Mouse (Mus musculus) heart, postnatal 4 days (tissue): ENCODE results near the gene Zfpl1. TPM values are rescaled to one million over a fixed set of nuclear protein-coding genes. Genes with fewer than 3 reads are reported as not detected.
"Not testable (repeated sequence)": the region's sequence is repeated elsewhere in the genome, so short reads cannot be mapped to it uniquely, and the experiment has no call there.

Source experiments
- DNase-seq: peaks from one replicate; pipeline ENCODE4 v3.0.0; 2021
- microRNA-seq, 2 experiments: library from miRNA; unstranded; fragments of <30 nt; microRNA quantifications; one replicate each; pipeline ENCODE4 v1.2.0; 2021 to 2022
- total RNA-seq, 2 experiments: library from RNA; stranded (reverse); gene quantifications; 2 replicates each; pipeline ENCODE4 v1.2.3; 2021

Gene Zfpl1
- total RNA-seq, 2 experiments from 2014 or later: 25.8 to 28.3 TPM

GRCm38 (mm10) chr19:6057313-6058096, 27.3 kb downstream of the Zfpl1 start, which contains the start of the genes Mrpl49 and Fau:
TSS of gene Mrpl49 (minus strand) at chr19:6057785.
TSS of gene Fau (plus strand) at chr19:6057844.
- peak; percentile 99 for DNase-seq

- DNase-seq: no peak
These were observed 28.1 kb downstream of the Zfpl1 start for GRCm38 (mm10) chr19:6056696-6057095.

- DNase-seq: no peak
These were observed 30.5 kb downstream of the Zfpl1 start for GRCm38 (mm10) chr19:6054296-6054695.

- no peak for DNase-seq
These were observed 32.2 kb downstream of the Zfpl1 start for GRCm38 (mm10) chr19:6052516-6052915.

- DNase-seq: no peak
These were observed 35.9 kb downstream of the Zfpl1 start for GRCm38 (mm10) chr19:6048681-6049410.

GRCm38 (mm10) chr19:6047899-6048166, 36.9 kb downstream of the Zfpl1 start:
- DNase-seq: no peak

- no peak for DNase-seq
These were observed 37.4 kb downstream of the Zfpl1 start for GRCm38 (mm10) chr19:6047154-6047898.

- peak; percentile 89 for DNase-seq
These were observed 38.2 kb downstream of the Zfpl1 start, which contains the start of gene Syvn1 for GRCm38 (mm10) chr19:6046294-6047153. TSS of gene Syvn1 (plus strand) at chr19:6046576.

GRCm38 (mm10) chr19:6045366-6046293, 39.1 kb downstream of the Zfpl1 start:
- no peak for DNase-seq

- DNase-seq: not testable (repeated sequence)
These were observed 40.7 kb downstream of the Zfpl1 start for GRCm38 (mm10) chr19:6044102-6044501.

GRCm38 (mm10) chr19:6042293-6042692, 42.5 kb downstream of the Zfpl1 start:
- DNase-seq: no peak

- no peak for DNase-seq
These were observed 44.8 kb downstream of the Zfpl1 start for GRCm38 (mm10) chr19:6040002-6040401.

GRCm38 (mm10) chr19:6038326-6038725, 46.4 kb downstream of the Zfpl1 start:
- DNase-seq: no peak

- DNase-seq: no peak
These were observed 47.1 kb downstream of the Zfpl1 start for GRCm38 (mm10) chr19:6037695-6038094.

GRCm38 (mm10) chr19:6035966-6036585, 48.7 kb downstream of the Zfpl1 start:
- no peak for DNase-seq

Small RNAs within 50 kb of the gene (microRNA-seq; reads per million reads assigned to microRNA genes)
- gene Mir6988: 1.0 to 2.4 reads per million in 2 experiments

Other genes with a start within 250 kb of the Zfpl1 start
- 10 to 100 TPM; 18.6 to 20.9 TPM for gene Frmd8, start 209.7 kb downstream of the Zfpl1 start, total RNA-seq
- gene Slc25a45, start 207.1 kb downstream of the Zfpl1 start, total RNA-seq: 1 to 10 TPM; 5.4 to 6.2 TPM
- 1 to 10 TPM; 2.0 TPM for gene Tigd3, start 190.8 kb downstream of the Zfpl1 start, total RNA-seq
- 100 to 1,000 TPM; 111 to 119 TPM for gene Dpf2, start 171.9 kb downstream of the Zfpl1 start, total RNA-seq
- gene Cdc42ep2, start 160.1 kb downstream of the Zfpl1 start, total RNA-seq: 10 to 100 TPM; 14.2 to 14.7 TPM
- gene Pola2, start 120.8 kb downstream of the Zfpl1 start, total RNA-seq: 10 to 100 TPM; 32.9 to 37.1 TPM
- gene Slc22a20, start 98.8 kb downstream of the Zfpl1 start, total RNA-seq: not detected
- 10 to 100 TPM; 27.4 to 29.1 TPM for gene Capn1, start 69.1 kb downstream of the Zfpl1 start, total RNA-seq
- gene Syvn1, start 38.4 kb downstream of the Zfpl1 start, total RNA-seq: 10 to 100 TPM; 16.2 to 16.4 TPM
- 10 to 100 TPM; 37.8 to 41.7 TPM for gene Mrpl49, start 27.2 kb downstream of the Zfpl1 start, total RNA-seq
- gene Fau, start 27.1 kb downstream of the Zfpl1 start, total RNA-seq: 100 to 1,000 TPM; 802 to 870 TPM
- gene Znhit2, start 23.8 kb downstream of the Zfpl1 start, total RNA-seq: 10 to 100 TPM; 16.2 to 16.7 TPM
- gene Tm7sf2, start 16.6 kb downstream of the Zfpl1 start, total RNA-seq: 1 to 10 TPM; 5.0 to 5.9 TPM
- gene Vps51, start 7.7 kb downstream of the Zfpl1 start, total RNA-seq: 10 to 100 TPM; 38.0 to 40.0 TPM
- not detected for gene Tmem262, start 4.9 kb downstream of the Zfpl1 start, total RNA-seq
- under 1 TPM in 1 of 2 experiments, not detected in 1; 0.41 TPM for gene Gm28374, start 2.7 kb downstream of the Zfpl1 start, total RNA-seq
- 10 to 100 TPM; 12.8 to 14.8 TPM for gene Cdca5, start within 50 bp of the Zfpl1 start, total RNA-seq
- under 1 TPM; 0.60 to 0.68 TPM for gene AC131692.1, start 9.5 kb upstream of the Zfpl1 start, total RNA-seq
- under 1 TPM; 0.50 to 0.52 TPM for gene Naaladl1, start 20.8 kb upstream of the Zfpl1 start, total RNA-seq
- 10 to 100 TPM; 17.4 to 17.6 TPM for gene Sac3d1, start 33.7 kb upstream of the Zfpl1 start, total RNA-seq
- gene Snx15, start 43.3 kb upstream of the Zfpl1 start, total RNA-seq: 10 to 100 TPM; 13.4 to 13.7 TPM
- under 1 TPM; 0.21 to 0.38 TPM for gene Batf2, start 56.0 kb upstream of the Zfpl1 start, total RNA-seq
- 10 to 100 TPM; 62.3 to 62.8 TPM for gene Arl2, start 56.6 kb upstream of the Zfpl1 start, total RNA-seq
- gene Majin, start 99.4 kb upstream of the Zfpl1 start, total RNA-seq: not detected
- not detected for gene Gpha2, start 141.4 kb upstream of the Zfpl1 start, total RNA-seq
- 10 to 100 TPM; 30.1 to 30.2 TPM for gene Ppp2r5b, start 150.9 kb upstream of the Zfpl1 start, total RNA-seq
- 10 to 100 TPM; 15.9 to 16.2 TPM for gene Atg2a, start 156.7 kb upstream of the Zfpl1 start, total RNA-seq
- 100 to 1,000 TPM in 1 of 2 experiments, 10 to 100 TPM in 1; 97.8 to 114 TPM for gene Ehd1, start 191.8 kb upstream of the Zfpl1 start, total RNA-seq
- 1 to 10 TPM; 8.2 to 10.0 TPM for gene Cdc42bpg, start 221.5 kb upstream of the Zfpl1 start, total RNA-seq